Mouse (Mus musculus): ENCODE data around the gene Shox2. TPM values are rescaled to one million over a fixed set of nuclear protein-coding genes. Genes with fewer than 3 reads are reported as not detected.

Shox2 gene
- polyA plus RNA-seq, 1 experiment from 2014 or later, result 10.8 TPM

Other genes with a start within 250 kb of the Shox2 start
- gene Rsrc1, start 381 bp downstream of the Shox2 start, polyA plus RNA-seq (2016; fragmentation: Nextera tagmentation; extraction: Ambion mirVana), result 42.0 and 45.0 TPM in 2 replicates

Measured in embryonic facial prominence, embryonic 10.5 days (tissue).